Mouse (Mus musculus) gastrocnemius, postnatal 10 days (tissue): ENCODE results near the gene Ssh2. TPM values are rescaled to one million over a fixed set of nuclear protein-coding genes. Genes with fewer than 3 reads are reported as not detected.

ENCODE experiments used
- DNase-seq: peaks from one replicate; pipeline ENCODE4 v3.0.0; 2021; ENCODE audit warnings: mixed read lengths
- total RNA-seq, 2 experiments: library from RNA; stranded (reverse); gene quantifications; 2 replicates each; pipeline ENCODE4 v1.2.3; 2021

Gene Ssh2
- total RNA-seq, 2 experiments from 2014 or later, result 37.3 to 37.6 TPM

DNA sequence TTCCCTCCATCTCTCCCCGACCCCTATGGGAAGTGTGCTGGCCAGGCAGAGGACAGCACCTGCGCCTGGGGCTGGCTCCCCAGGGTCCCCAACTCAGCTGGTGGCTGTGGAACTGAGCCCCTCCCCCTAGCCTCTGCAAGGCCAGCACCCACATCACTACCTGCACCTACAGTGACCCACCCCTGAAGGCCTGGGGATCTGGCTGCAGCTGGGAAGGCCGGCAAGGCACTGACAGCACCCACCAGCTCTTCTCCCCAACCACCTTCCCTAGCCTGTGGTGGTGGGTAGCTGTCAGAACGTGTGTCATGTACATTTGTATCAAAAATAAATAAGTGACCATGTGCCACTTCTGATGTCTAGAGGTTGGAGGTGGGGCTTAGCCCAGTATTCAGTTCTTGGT lies 291.3 kb downstream of the Ssh2 start:
- DNase-seq, result no peak

DNA sequence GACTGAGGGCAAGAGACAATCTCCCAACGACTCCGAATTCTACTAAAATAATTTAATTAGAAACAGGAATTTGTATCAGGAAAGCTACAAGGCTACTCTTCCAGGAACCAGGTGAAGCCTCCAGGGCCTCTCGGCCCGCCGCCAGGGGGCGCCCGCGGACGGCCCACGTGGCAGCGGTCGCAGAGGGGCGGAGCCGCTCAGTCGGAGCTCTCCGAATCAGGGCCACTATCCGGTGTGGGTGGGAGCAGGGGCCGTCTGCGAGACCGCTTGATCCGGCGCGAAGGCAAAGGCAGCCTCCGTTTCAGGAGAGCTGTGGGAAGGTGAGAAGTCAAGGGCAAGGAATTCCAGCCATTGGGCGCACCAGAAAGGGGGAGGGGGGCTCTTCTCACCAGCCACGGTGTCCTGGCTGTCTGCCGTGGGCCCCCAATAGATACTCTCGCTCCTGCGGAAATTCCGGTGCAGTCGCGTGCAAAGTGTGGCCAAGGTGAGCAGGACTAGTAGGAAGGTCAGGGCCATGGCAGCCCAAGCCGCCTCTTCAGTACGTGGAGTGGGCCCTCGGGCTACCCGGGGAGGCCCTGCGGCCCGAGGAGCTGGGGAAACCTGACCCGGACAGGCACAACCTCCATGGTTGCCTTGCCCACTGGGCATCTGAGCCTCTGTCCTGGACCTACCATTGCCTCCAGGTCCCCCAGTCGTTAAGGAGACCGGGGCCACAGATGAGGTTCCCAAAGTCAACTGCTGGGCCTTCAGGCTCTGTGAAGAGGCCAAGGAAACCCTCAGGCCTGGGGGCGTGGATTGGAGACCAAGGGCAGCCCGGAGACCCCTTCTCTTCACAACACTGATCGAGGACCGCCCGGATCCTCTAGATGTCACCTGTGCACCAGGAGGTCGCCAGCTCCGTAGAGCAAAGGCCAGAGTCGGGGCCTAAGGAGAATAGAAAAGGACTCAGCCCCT lies 292.3 kb downstream of the Ssh2 start:
- DNase-seq, result peak; percentile 90

Other genes with a start within 250 kb of the Ssh2 start
- gene Slc6a4, start 217.7 kb upstream of the Ssh2 start, total RNA-seq, result 1 to 10 TPM in 1 of 2 experiments, under 1 TPM in 1; 0.79 to 1.2 TPM
- gene Nsrp1, start 137.9 kb upstream of the Ssh2 start, total RNA-seq, result 10 to 100 TPM; 12.4 to 18.0 TPM
- under 1 TPM; 0.28 to 0.75 TPM for gene Efcab5, start 27.3 kb upstream of the Ssh2 start, total RNA-seq
- gene Coro6, start 246.1 kb downstream of the Ssh2 start, total RNA-seq, result 10 to 100 TPM; 61.7 to 67.7 TPM